Mouse (Mus musculus) heart, embryonic 14.5 days (tissue): Measurements from ENCODE around the gene Mphosph9. TPM values are rescaled to one million over a fixed set of nuclear protein-coding genes. Genes with fewer than 3 reads are reported as not detected.

Experiments
- ATAC-seq: fragments of 200-750 bp; cut with Nextera tagmentation; 2 replicates; pipeline ENCODE4 v1.8.0; 2017; ENCODE audit warnings: low read depth, moderate TSS enrichment; ENCODE audit not compliant: insufficient number of reproducible peaks, insufficient read depth, low FRiP score
- H3K27ac ChIP-seq, 2 experiments: fragments of 200-500 bp in 1 of 2; fragments of 300-500 bp in 1 of 2; sonication (generic) in 1 of 2; replicated peaks in 1 of 2; 2 replicates each; pipeline ENCODE4 v1.5.1; 2012 to 2014; ENCODE audit warnings: low read depth in 2 of 2, low read length in 2 of 2, control low read depth in 1 of 2, mild to moderate bottlenecking in 1 of 2, mixed read lengths in 1 of 2; ENCODE audit not compliant: control insufficient read depth in 1 of 2, insufficient read depth in 1 of 2
- H3K27me3 ChIP-seq: fragments of 300-500 bp; sonication (generic); 2 replicates; pipeline ENCODE4 v1.6.1; 2014; ENCODE audit warnings: mild to moderate bottlenecking, low read length, control low read depth; ENCODE audit not compliant: control insufficient read depth, insufficient read depth
- H3K36me3 ChIP-seq: fragments of 300-500 bp; sonication (generic); 2 replicates; pipeline ENCODE4 v1.6.1; 2014; ENCODE audit warnings: mild to moderate bottlenecking, control low read depth, low read length, mixed read lengths; ENCODE audit not compliant: control insufficient read depth, insufficient read depth
- H3K4me1 ChIP-seq, 2 experiments: fragments of 200-500 bp in 1 of 2; fragments of 300-500 bp in 1 of 2; sonication (generic) in 1 of 2; 2 replicates each; pipeline ENCODE4 v1.6.1; 2012 to 2014; ENCODE audit warnings: low read length in 2 of 2, control low read depth in 1 of 2, mixed read lengths in 1 of 2; ENCODE audit not compliant: control insufficient read depth in 2 of 2, insufficient read depth in 2 of 2
- H3K4me2 ChIP-seq: fragments of 300-500 bp; sonication (generic); 2 replicates; pipeline ENCODE4 v1.6.1; 2014; ENCODE audit warnings: mild to moderate bottlenecking, low read length
- H3K4me3 ChIP-seq, 2 experiments: fragments of 200-500 bp in 1 of 2; fragments of 300-500 bp in 1 of 2; sonication (generic) in 1 of 2; 2 replicates each; pipeline ENCODE4 v1.5.1; 2012 to 2014; ENCODE audit warnings: low read length in 2 of 2, mild to moderate bottlenecking in 2 of 2, control low read depth in 1 of 2, low read depth in 1 of 2, moderate library complexity in 1 of 2; ENCODE audit not compliant: control insufficient read depth in 1 of 2, insufficient read depth in 1 of 2
- H3K9ac ChIP-seq: fragments of 300-500 bp; sonication (generic); 2 replicates; pipeline ENCODE4 v1.6.1; 2014; ENCODE audit warnings: mild to moderate bottlenecking, low read length
- H3K9me3 ChIP-seq: fragments of 300-500 bp; sonication (generic); 2 replicates; pipeline ENCODE4 v1.6.1; 2016; ENCODE audit warnings: low read length, control low read depth; ENCODE audit not compliant: control insufficient read depth
- WGBS: fragments of 180-500 bp; shearing (Covaris S2); extraction: QIAGEN DNeasy Blood & Tissue Kit; methylation state at CpG from one replicate; pipeline ENCODE4 v1.1.7; 2014; 5-methylcytosine and 5-hydroxymethylcytosine counted together
- polyA plus RNA-seq: library from polyadenylated mRNA; unstranded; fragments of >200 nt; fragmentation: Nextera tagmentation; extraction: Ambion mirVana; gene quantifications from 2 replicates; pipeline ENCODE4 v1.2.1, GENCODE M21; 2014

Gene Mphosph9
- polyA plus RNA-seq, 1 experiment from 2014 or later = 14.4 TPM

- Histone ChIP-seq H3K9ac (peak within 1 kb of the TSS; percentile 95), H3K9me3 (no peaks in the 10 kb centered on the region), H3K4me1 (peaks cover 16 to 33% of the 10 kb centered on the region in 2 experiments), H3K4me2 (peak within 1 kb of the TSS; percentile 76), H3K27me3 (no peaks in the 10 kb centered on the region), H3K36me3 (peaks cover 32% of the 10 kb centered on the region), H3K4me3 (peak within 1 kb of the TSS; percentile 72 to 86), H3K27ac (peak within 1 kb of the TSS; percentile 76 to 91)
- WGBS = 1% methylated on average over 73 of the region's 90 CpGs
- ATAC-seq = peak; percentile 60
Observed at GRCm38 (mm10) chr5:124249614-124250591, 77.9 kb downstream of the Mphosph9 start, which contains the start of gene Pitpnm2. Gene Pitpnm2, minus strand, starts transcription at chr5:124249760.

GRCm38 (mm10) chr5:124248845-124249613 lies 78.7 kb downstream of the Mphosph9 start:
- peaks cover 33% of the 10 kb centered on the region for H3K36me3 ChIP-seq
- peak overlapping the region; percentile 95 for H3K9ac ChIP-seq
- H3K9me3 ChIP-seq = no peaks in the 10 kb centered on the region
- no peaks in the 10 kb centered on the region for H3K27me3 ChIP-seq
- peaks cover 17 to 36% of the 10 kb centered on the region in 2 experiments for H3K4me1 ChIP-seq
- H3K4me2 ChIP-seq = peak overlapping the region; percentile 76
- H3K27ac ChIP-seq = peak overlapping the region; percentile 40 to 91
- H3K4me3 ChIP-seq = peak overlapping the region; percentile 72 to 86
- under 1% methylated on average over 66 of the region's 77 CpGs for WGBS
- peak; percentile 46 for ATAC-seq

DNA sequence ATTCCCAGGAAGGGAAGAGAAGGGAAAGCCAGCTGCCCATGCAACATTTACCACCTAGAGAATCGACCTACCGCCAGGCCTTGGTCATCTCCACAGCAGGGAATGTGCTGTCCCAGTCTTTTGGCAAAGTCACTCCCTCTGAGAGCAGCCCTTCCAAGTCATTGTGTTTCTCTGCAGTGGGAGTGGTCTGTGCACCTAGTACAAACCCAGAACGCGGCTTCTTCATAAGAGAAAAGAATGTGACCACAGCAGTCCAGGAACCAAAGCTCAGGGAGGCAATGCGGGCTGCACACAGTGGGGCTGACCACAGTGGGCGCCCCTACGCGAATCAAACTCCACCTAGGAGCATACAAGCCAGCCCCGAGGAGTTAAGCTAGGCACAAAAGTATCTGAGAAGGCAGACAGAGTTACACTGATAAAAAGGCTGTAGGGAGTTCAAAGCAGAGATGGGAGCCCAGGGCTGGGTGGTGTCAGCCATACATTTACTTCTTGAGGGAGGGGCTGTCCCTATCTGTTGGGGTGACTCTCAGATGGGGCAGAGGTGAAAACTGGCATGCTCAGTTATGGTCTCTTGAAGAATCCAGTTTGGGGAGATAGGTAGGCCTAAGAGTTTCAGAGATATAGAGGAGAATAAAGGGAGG lies 79.7 kb downstream of the Mphosph9 start:
- Histone ChIP-seq H3K36me3 (peaks cover 34% of the 10 kb centered on the region), H3K4me3 (peak overlapping the region; percentile 72 to 86), H3K27me3 (no peaks in the 10 kb centered on the region), H3K9ac (peak overlapping the region; percentile 95), H3K27ac (peak overlapping the region; percentile 40 to 91), H3K4me1 (peaks cover 20 to 37% of the 10 kb centered on the region in 2 experiments), H3K9me3 (no peaks in the 10 kb centered on the region), H3K4me2 (peak overlapping the region; percentile 76)
- no peak for ATAC-seq
- 16% methylated on average over 9 of the region's 9 CpGs for WGBS

- peaks cover 36% of the 10 kb centered on the region for H3K36me3 ChIP-seq
- 16% methylated on average over 7 of the region's 7 CpGs for WGBS
- no peaks in the 10 kb centered on the region for H3K27me3 ChIP-seq
- peak overlapping the region; percentile 76 for H3K4me2 ChIP-seq
- peak overlapping the region in 1 of 2 experiments; percentile 72; a peak in 2 of 4 replicates for H3K4me3 ChIP-seq
- H3K9ac ChIP-seq = peak overlapping the region; percentile 95
- H3K27ac ChIP-seq = peak overlapping the region; percentile 40 to 91
- peaks cover 24 to 46% of the 10 kb centered on the region in 2 experiments for H3K4me1 ChIP-seq
- H3K9me3 ChIP-seq = no peaks in the 10 kb centered on the region
- ATAC-seq = no peak
Observed at GRCm38 (mm10) chr5:124247296-124247695, 80.5 kb downstream of the Mphosph9 start.

- ATAC-seq = no peak
- Histone ChIP-seq H3K4me3 (no peak overlapping the region), H3K9ac (no peak overlapping the region; the same call in 1 of the 2 replicates), H3K4me1 (peaks cover 40 to 60% of the 10 kb centered on the region in 2 experiments), H3K36me3 (peaks cover 36% of the 10 kb centered on the region), H3K27me3 (no peaks in the 10 kb centered on the region), H3K27ac (no peak overlapping the region), H3K4me2 (no peak overlapping the region), H3K9me3 (no peaks in the 10 kb centered on the region)
- 78% methylated on average over 7 of the region's 7 CpGs for WGBS
Observed at GRCm38 (mm10) chr5:124244885-124245284, 82.9 kb downstream of the Mphosph9 start.

DNA sequence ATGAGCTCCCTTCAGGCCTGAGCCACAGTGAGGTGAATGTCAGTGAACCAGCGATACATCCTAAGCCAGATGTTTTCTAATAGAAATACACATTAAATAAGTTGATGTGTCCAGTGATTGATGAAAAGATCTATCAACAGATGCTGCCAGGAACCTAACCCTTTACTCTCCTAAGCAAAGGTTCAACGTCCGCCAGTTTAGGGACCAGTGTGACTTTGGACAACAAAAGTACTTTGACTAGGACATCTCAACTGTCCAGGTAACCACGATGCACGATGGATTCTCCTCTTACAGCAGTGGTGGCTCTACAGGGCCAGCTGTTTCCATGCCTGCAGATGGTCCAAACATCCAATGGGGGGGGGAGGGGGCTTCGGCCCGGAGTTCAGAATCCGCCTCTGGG lies 83.3 kb downstream of the Mphosph9 start:
- no peak for ATAC-seq
- WGBS = 96% methylated on average over 8 of the region's 8 CpGs
- H3K4me3 ChIP-seq = no peak overlapping the region
- H3K36me3 ChIP-seq = peaks cover 36% of the 10 kb centered on the region
- no peak overlapping the region for H3K9ac ChIP-seq
- no peaks in the 10 kb centered on the region for H3K9me3 ChIP-seq
- H3K27ac ChIP-seq = no peak overlapping the region
- peaks cover 40 to 60% of the 10 kb centered on the region in 2 experiments for H3K4me1 ChIP-seq
- H3K27me3 ChIP-seq = no peaks in the 10 kb centered on the region
- H3K4me2 ChIP-seq = no peak overlapping the region
